In genomic region chr1:106883812-106884211, GRCm38 (mm10) we compare ENCODE assay signal across 8 mouse cellular contexts. TPM values are rescaled to one million over a fixed set of nuclear protein-coding genes. Genes with fewer than 3 reads are reported as not detected.
DNase-seq lines count a peak whose midpoint lies in the region; ATAC-seq lines count a peak whose summit lies in the region.
"Had no signal": no experiment of that assay in that cellular context is flagged by ENCODE, and none has a peak within 500 bp of the region (broad histone marks: within the 10 kb centered on the region; RNA-seq: fewer than 3 reads in every experiment).

No protein-coding gene starts in this region.

- no peaks in the 10 kb centered on the region for H3K4me1 ChIP-seq in kidney, embryonic 15.5 days
- H3K4me1 ChIP-seq: liver, embryonic 13.5 days had no signal

- no peaks in the 10 kb centered on the region for H3K9me3 ChIP-seq in kidney, embryonic 15.5 days (replicated peaks)
- H3K9me3 ChIP-seq: liver, embryonic 13.5 days had no signal

- peak; percentile 52; the same call in 1 of the 2 replicates for ATAC-seq in kidney, embryonic 15.5 days (replicated peaks; ENCODE audit: low FRiP score)
- ATAC-seq in CD4-positive, CD25-positive, alpha-beta regulatory T cell, adult 4 months = peak; percentile 45
- ATAC-seq in erythroid progenitor cell, adult 5-6 weeks (replicated peaks; ENCODE audit: low FRiP score, poor library complexity, severe bottlenecking) = no peak

- no peak overlapping the region for H3K4me2 ChIP-seq in kidney, embryonic 15.5 days
- H3K4me2 ChIP-seq: liver, embryonic 13.5 days had no signal

- 7% methylated on average over 2 of the region's 2 CpGs for WGBS in kidney, embryonic 15.5 days
- 2% methylated on average over 2 of the region's 2 CpGs for WGBS in macrophage (ENCODE audit: missing documents)

- H3K4me3 ChIP-seq in kidney, embryonic 15.5 days (replicated peaks) = no peak overlapping the region
- H3K4me3 ChIP-seq in macrophage (ENCODE audit: inconsistent target) = no peak overlapping the region
- H3K4me3 ChIP-seq: liver, embryonic 13.5 days had no signal

- H3K79me2 ChIP-seq in macrophage (ENCODE audit: inconsistent target) = no peaks in the 10 kb centered on the region

- H3K9ac ChIP-seq in kidney, embryonic 15.5 days = no peak overlapping the region
- H3K9ac ChIP-seq: liver, embryonic 13.5 days had no signal

- H3K27ac ChIP-seq in kidney, embryonic 15.5 days = no peak overlapping the region
- peak overlapping the region; percentile 81 for H3K27ac ChIP-seq in macrophage
- H3K27ac ChIP-seq: liver, embryonic 13.5 days had no signal

- no peaks in the 10 kb centered on the region for H3K27me3 ChIP-seq in kidney, embryonic 15.5 days
- H3K27me3 ChIP-seq: liver, embryonic 13.5 days had no signal

- H3K36me3 ChIP-seq in kidney, embryonic 15.5 days = no peaks in the 10 kb centered on the region
- H3K36me3 ChIP-seq in macrophage (ENCODE audit: inconsistent target) = no peaks in the 10 kb centered on the region
- H3K36me3 ChIP-seq: liver, embryonic 13.5 days had no signal

- no peak for DNase-seq in kidney, adult 18-20 months
- peak; percentile 70 for DNase-seq in NIH3T3 (ENCODE audit: low read depth)
- DNase-seq in cerebellum, adult 18-20 months = no peak
- DNase-seq: liver, embryonic 13.5 days had no signal

RNA-seq across cellular contexts. Expression of gene Serpinb5, which starts 22.8 kb away (rescaled TPM):
- 0.31 and 0.33 TPM in 2 replicates for polyA plus RNA-seq in kidney, embryonic 15.5 days (2015; fragmentation: Nextera tagmentation; extraction: Ambion mirVana)
- not detected for polyA plus RNA-seq in CD4-positive, CD25-positive, alpha-beta regulatory T cell, adult 4 months (2017; shearing (Covaris generic))
- total RNA-seq in macrophage (2018; cell fraction: chromatin; rRNA removed) = not detected
- not detected for total RNA-seq in macrophage (2018; cell fraction: cytosol; rRNA removed)
- total RNA-seq in macrophage (2018; cell fraction: nucleus; rRNA removed) = not detected
- not detected in 3 replicates for polyA plus RNA-seq in macrophage (2018)
- total RNA-seq in erythroid progenitor cell, adult 5-6 weeks (2015; ENCODE audit: low replicate concordance) = not detected in 2 replicates
- total RNA-seq in erythroid progenitor cell, adult 5-6 weeks (2017; ENCODE audit: low replicate concordance) = not detected in 2 replicates

RNA-seq across cellular contexts. Expression of gene Serpinb12, which starts 50.4 kb away (rescaled TPM):
- 0.59 TPM in 1 of 2 replicates, not detected in the other for polyA plus RNA-seq in kidney, embryonic 15.5 days (2015; fragmentation: Nextera tagmentation; extraction: Ambion mirVana)
- not detected for polyA plus RNA-seq in CD4-positive, CD25-positive, alpha-beta regulatory T cell, adult 4 months (2017; shearing (Covaris generic))
- not detected for total RNA-seq in macrophage (2018; cell fraction: chromatin; rRNA removed)
- under 1 TPM in 9 of 26 experiments, not detected in 17; 0.09 to 0.29 (median 0.10) TPM for total RNA-seq in macrophage (2018; cell fraction: cytosol; rRNA removed)
- under 1 TPM in 1 of 26 experiments, not detected in 25; 0.49 TPM for total RNA-seq in macrophage (2018; cell fraction: nucleus; rRNA removed)
- 0.10 to 0.56 TPM in 2 of 3 replicates, not detected in the other for polyA plus RNA-seq in macrophage (2018)
- total RNA-seq in erythroid progenitor cell, adult 5-6 weeks (2015; ENCODE audit: low replicate concordance) = not detected in 2 replicates
- not detected in 2 replicates for total RNA-seq in erythroid progenitor cell, adult 5-6 weeks (2017; ENCODE audit: low replicate concordance)
- polyA plus RNA-seq: liver, embryonic 13.5 days had no signal
